Mouse (Mus musculus) embryo, embryonic 11.5 days (tissue): ENCODE measurements around the gene Ncor2.

ENCODE experiments used
- DNase-seq: peaks from one replicate; pipeline ENCODE4 v3.0.0-alpha.2; 2012; ENCODE audit warnings: low read depth, low spot score

The Ncor2 gene

GRCm38 (mm10) chr5:125170107-125170842 is 8.7 kb downstream of the Ncor2 start:
- DNase-seq, result no peak

- DNase-seq, result no peak
Observed at GRCm38 (mm10) chr5:125168101-125168500, 10.9 kb downstream of the Ncor2 start.

GRCm38 (mm10) chr5:125167524-125167923 is 11.5 kb downstream of the Ncor2 start:
- no peak for DNase-seq

GRCm38 (mm10) chr5:125165993-125166392 is 13.0 kb downstream of the Ncor2 start:
- DNase-seq, result no peak

DNA sequence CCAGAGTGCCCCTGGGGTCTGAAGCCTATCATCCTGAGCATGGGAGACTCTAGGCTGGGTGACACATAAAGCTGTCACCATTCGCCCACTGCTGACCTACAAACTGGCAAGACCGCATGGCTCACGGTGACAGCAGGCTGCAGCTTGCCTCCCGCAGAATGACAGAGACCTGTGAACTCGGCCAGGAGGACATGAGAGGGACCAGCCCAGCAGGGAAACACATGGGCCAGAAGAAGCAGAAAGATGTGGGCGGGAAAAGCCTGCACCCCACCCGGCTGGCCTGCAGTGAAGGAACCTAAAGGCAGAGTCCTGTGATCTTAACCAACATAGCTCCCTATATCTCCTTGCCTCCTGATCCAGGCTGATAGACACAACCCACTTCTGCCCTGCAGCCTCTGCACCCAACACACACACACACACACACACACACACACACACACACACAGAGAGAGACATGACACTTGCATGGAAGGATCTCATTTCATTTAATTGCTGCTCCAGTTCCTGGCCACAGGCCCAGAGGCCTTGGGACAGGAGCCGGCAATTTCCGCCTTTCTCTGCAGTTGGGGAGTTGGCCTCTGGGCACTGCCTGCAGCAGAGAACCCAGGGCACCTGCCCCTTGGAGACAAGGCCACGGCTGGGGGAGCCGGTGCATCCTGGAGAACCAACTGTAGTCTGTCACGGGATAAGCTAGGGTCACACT is 14.4 kb downstream of the Ncor2 start:
- no peak for DNase-seq

DNA sequence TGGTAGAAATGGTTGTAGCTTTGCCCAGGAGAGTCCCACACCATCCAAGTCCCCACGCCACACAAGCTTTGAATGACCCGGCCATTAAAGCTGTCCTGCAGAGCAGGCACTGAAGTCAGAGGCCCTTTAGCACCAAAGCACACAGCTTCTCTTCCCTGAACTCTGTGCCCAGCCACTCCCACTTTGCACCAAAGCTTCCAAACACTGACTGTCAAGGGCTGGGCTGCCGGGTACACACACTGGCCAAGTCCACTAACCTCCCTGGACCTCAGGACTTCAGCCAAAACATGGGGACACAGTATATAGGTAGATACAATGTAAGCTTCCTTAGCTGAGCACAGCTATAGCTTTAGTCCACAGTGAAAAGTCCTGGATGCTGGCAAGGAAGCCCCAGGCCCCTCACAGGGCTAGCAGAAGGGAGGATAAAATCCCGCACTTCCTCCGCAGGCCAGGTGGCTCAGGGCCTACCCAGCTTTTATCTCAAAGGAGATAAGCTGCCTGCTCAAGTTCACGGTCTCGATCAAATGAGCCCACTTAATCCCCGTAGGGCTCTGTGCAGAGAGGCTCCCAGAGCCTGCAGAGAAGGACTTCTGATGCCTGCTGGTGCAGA is 15.5 kb downstream of the Ncor2 start:
- no peak for DNase-seq

DNA sequence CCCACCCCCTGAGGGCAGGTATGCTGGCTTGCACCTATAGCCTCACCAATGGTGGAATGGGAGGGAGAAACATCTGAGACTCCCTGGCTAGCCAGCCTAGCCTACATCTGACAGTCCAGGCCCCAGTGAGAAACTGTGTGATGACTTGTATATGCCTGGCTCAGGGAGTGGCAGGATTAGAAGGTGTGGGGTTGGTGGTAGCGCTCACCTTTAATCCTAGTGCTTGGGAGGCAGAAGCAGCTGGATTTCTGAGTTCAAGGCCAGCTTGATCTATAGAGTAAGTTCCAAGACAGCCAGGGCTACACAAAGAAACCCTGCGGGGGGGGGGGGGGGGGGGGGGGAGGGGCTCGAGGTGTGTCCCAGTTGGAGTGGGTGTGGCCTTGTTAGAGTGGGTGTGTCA is 16.6 kb downstream of the Ncor2 start:
- no peak for DNase-seq

- no peak for DNase-seq
Observed at GRCm38 (mm10) chr5:125159804-125160405, 19.1 kb downstream of the Ncor2 start.

GRCm38 (mm10) chr5:125159293-125159692 is 19.7 kb downstream of the Ncor2 start:
- peak; percentile 69 for DNase-seq

- no peak for DNase-seq
Observed at GRCm38 (mm10) chr5:125158232-125158961, 20.6 kb downstream of the Ncor2 start.

DNA sequence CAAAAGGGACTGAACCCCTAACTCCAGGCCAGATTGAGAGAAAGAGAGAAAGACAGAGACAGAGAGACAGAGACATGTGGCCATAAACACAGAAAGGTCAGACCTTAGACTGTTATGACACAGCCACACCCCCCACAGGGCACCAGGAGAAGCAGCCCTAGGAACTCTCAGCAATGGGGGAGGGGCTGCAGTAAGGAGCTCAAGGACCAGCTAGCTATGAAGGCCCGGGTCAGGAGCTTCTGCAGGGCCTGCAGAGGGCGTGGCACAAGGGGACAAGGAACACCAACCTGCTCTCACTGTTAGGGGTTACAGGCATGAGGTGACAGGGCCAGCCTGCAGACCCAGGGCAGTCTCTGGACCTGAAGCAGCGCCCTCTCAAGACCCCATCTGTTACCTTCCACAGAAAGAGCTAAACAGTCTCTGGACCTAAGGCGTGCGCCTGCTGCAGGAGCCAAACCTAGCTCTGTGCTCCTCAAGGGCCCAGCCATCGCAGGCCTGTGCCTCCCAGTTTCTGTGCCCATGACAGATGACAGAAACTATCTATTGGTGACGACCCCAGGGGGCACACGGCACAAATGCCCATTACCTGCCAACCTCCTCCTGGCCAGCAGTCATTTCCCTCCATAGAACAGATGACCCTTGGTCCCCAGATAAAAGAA is 21.5 kb downstream of the Ncor2 start:
- DNase-seq, result no peak

GRCm38 (mm10) chr5:125156418-125157205 is 22.4 kb downstream of the Ncor2 start:
- no peak for DNase-seq

GRCm38 (mm10) chr5:125155451-125155850 is 23.6 kb downstream of the Ncor2 start:
- DNase-seq, result no peak

DNA sequence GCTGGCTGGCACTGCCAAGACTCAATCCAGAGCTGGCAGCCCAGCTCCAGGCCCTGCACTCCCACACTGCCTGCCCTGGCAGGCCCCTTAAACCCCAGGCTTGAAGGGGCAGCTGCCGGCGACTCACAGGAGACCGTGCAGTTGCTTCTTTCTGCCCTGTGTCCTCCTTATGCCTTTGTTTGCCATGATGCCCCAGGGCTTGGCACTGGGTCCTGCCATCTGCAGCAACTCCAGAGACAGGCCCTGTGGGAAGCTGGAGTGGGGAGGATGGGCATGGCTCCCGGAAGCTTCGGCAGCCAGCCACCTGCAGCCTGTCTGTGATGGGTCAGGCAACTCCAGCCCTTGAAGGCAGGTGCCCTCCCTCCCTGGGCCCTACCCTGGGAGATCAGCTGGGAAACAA is 24.0 kb downstream of the Ncor2 start:
- DNase-seq, result no peak

DNA sequence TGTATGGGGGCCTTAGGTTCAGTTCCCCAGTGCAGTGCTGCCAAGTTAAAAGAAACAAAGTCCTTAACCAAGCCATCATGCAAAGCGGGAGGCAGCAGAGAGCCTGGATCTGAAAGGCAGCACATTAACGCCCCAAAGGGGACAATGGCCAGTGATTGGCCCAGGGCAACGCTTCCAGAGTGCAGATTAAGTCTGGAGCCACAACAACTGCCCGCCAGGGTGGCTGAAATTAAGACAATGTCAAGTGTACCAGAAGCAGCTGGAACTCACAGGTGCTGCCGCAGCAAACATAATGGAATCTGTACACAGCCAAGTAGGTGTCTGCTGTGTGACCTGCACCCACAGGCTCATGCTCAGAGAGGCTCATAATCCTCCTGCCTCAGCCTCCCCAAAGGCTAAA is 24.8 kb downstream of the Ncor2 start:
- DNase-seq, result no peak

DNA sequence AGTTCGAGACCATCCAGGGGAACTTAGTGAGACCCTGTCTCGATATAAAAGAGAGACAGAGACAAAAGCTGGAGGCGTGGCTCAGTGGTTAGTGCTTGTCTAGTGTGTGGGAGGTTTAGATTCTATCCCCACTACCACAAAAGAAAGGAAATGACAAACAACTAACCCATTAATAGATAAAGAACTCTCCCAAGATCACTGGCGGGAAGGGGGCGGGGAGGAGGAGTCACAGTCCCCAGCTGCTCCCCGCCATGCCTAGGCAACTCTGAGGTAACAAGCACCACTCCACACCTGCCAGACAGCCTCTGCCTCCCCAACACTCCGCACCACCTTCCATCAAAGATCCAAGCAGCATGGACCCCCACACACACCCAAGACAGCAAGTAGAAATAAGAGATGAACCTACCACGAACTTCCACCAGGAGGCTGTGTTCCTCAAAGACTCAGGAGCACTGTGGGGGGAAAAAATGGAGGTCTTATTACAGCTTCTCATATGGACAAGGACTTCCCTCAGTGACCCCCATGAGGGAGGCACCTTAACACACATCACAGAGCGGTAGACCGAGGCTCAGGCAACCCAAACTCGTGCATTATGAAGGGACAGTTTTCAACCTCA is 25.7 kb downstream of the Ncor2 start:
- no peak for DNase-seq

DNA sequence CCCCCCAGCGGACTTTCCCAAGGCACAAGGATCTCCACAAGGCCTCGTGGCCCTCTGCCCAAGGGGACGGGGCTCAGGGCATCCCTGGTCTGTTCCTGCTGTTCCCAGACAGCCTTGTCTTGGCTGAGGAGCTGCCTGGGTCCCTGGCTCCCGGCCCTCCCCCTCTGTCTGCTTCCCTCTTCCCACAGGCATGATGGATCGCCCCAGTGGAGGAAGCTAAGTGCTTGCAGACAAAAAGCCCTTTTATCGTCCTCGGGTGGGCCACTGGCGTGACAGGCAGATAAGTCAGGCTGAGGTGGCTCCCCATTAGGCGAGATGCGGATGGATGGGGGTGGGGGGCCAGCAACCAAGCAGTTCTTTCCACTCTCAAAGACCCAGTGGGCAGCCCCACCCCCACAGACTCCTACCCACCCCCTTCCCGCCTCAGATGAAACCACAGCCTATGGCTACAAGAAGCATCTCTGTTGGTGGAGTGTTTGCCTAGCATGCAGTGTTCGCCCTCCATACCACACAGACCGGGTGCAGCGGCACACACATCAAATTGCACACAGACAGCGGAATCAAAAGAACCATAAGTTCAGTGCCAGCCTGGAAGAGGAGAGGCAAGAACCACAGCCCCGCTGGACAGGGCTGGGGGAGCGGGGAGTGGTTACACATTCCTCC is 27.0 kb downstream of the Ncor2 start:
- DNase-seq, result peak; percentile 86

DNA sequence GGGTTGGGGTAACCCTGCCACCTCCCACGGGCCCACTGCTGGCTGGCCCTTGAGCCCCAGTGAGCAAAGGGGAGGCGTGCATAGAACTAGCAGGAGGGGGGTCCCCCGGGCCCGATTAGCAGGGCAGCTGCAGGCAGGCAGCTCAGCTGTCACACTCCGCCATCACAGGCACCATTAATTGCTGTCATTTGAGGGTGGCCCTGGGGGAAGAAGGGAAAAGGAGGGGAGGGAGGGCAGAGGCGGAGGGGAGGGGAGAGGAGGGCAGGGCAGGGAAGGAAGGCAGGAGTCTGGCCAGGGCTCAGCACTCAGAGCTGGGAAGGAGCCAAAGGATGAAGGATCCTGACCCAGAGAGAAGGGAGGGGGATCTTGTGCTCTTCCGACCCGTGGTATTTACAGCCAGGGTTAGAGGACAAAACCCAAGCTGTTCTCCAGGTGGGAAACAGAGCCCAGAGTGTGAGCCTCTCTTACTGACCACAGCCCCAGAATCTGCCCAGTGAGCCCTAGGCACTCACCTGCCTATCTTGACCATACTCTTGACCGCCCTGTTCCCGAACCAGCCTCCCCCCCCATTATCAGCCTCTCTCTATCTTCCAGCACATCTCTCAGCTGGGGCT is 28.0 kb downstream of the Ncor2 start:
- peak; percentile 69 for DNase-seq

DNA sequence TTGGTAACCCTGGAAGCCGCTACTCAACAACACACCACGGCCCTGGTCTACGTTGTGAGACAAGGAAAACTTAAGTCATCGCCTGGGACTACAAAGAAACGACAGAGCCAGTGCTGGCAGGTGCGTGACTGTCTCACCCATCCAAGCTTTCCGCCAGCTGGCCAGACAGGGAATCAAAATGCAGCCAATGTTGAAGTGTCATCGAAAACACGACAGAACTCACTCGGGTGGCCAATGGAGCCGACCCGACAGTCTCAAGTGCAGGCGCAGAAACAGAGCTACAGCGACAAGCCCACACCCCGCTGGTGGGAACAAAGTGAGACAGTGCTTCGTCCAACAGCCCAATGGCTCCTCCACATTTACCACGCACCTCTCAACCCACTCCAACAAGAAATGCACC is 29.9 kb downstream of the Ncor2 start:
- DNase-seq, result no peak
